Mouse (Mus musculus): ENCODE data around the gene Uhrf1. TPM values are rescaled to one million over a fixed set of nuclear protein-coding genes. Genes with fewer than 3 reads are reported as not detected.

Uhrf1 gene
- polyA plus RNA-seq, 1 experiment, result 0.65 TPM

- peaks cover 32% of the 10 kb centered on the region for H3K4me1 ChIP-seq (ENCODE audit: control insufficient read depth, insufficient read depth, low read length)
Measured at GRCm38 (mm10) chr17:56259301-56260037, 43.7 kb upstream of the Uhrf1 start.

GRCm38 (mm10) chr17:56261166-56261565, 42.0 kb upstream of the Uhrf1 start:
- H3K27ac ChIP-seq (ENCODE audit: insufficient read depth, low read length), result no peak overlapping the region

More at GRCm38 (mm10) chr17:56259301-56260037, 43.7 kb upstream of the Uhrf1 start:
- Histone ChIP-seq H3K27ac (ENCODE audit: insufficient read depth, low read length) (no peak overlapping the region), H3K4me3 (replicated peaks; ENCODE audit: insufficient read depth, low read depth, low read length) (peak overlapping the region; percentile 23), H3K27me3 (ENCODE audit: control insufficient read depth, insufficient read depth, low read length) (no peaks in the 10 kb centered on the region)
- no peak for DNase-seq
- WGBS, result 80% methylated on average over 10 of the region's 10 CpGs
- TF ChIP-seq CTCF (IDR thresholded peaks at IDR 0.05; ENCODE audit: borderline replicate concordance, insufficient read depth, low read depth, low read length), result no peak

GRCm38 (mm10) chr17:56262645-56263094, 40.5 kb upstream of the Uhrf1 start:
- WGBS, result 22% methylated on average over 3 of the region's 3 CpGs
- Histone ChIP-seq H3K4me3 (replicated peaks; ENCODE audit: insufficient read depth, low read depth, low read length) (no peak overlapping the region), H3K27ac (ENCODE audit: insufficient read depth, low read length) (no peak overlapping the region), H3K27me3 (ENCODE audit: control insufficient read depth, insufficient read depth, low read length) (no peaks in the 10 kb centered on the region), H3K4me1 (ENCODE audit: control insufficient read depth, insufficient read depth, low read length) (peaks cover 32% of the 10 kb centered on the region)
- DNase-seq, result no peak
- TF ChIP-seq POLR2A (IDR thresholded peaks at IDR 0.05; ENCODE audit: borderline replicate concordance, insufficient read depth, low read length) (no peak), CTCF (IDR thresholded peaks at IDR 0.05; ENCODE audit: borderline replicate concordance, insufficient read depth, low read depth, low read length) (no peak)

More at GRCm38 (mm10) chr17:56261166-56261565, 42.0 kb upstream of the Uhrf1 start:
- WGBS, result 25% methylated on average over 3 of the region's 3 CpGs
- TF ChIP-seq POLR2A (IDR thresholded peaks at IDR 0.05; ENCODE audit: borderline replicate concordance, insufficient read depth, low read length), result no peak
- no peak for TF ChIP-seq CTCF (IDR thresholded peaks at IDR 0.05; ENCODE audit: borderline replicate concordance, insufficient read depth, low read depth, low read length)
- Histone ChIP-seq H3K4me1 (ENCODE audit: control insufficient read depth, insufficient read depth, low read length) (peaks cover 32% of the 10 kb centered on the region), H3K4me3 (replicated peaks; ENCODE audit: insufficient read depth, low read depth, low read length) (peak overlapping the region; percentile 8), H3K27me3 (ENCODE audit: control insufficient read depth, insufficient read depth, low read length) (no peaks in the 10 kb centered on the region)
- no peak for DNase-seq

GRCm38 (mm10) chr17:56264020-56264419, 39.1 kb upstream of the Uhrf1 start:
- WGBS, result 12% methylated on average over 8 of the region's 8 CpGs
- peaks cover 26% of the 10 kb centered on the region for H3K4me1 ChIP-seq (ENCODE audit: control insufficient read depth, insufficient read depth, low read length)
- H3K4me3 ChIP-seq (replicated peaks; ENCODE audit: insufficient read depth, low read depth, low read length), result no peak overlapping the region
- TF ChIP-seq POLR2A (IDR thresholded peaks at IDR 0.05; ENCODE audit: borderline replicate concordance, insufficient read depth, low read length) (no peak), CTCF (IDR thresholded peaks at IDR 0.05; ENCODE audit: borderline replicate concordance, insufficient read depth, low read depth, low read length) (peak; percentile 90)
- H3K27me3 ChIP-seq (ENCODE audit: control insufficient read depth, insufficient read depth, low read length), result no peaks in the 10 kb centered on the region
- H3K27ac ChIP-seq (ENCODE audit: insufficient read depth, low read length), result no peak overlapping the region
- peak; percentile 75 to 81 for DNase-seq

- peaks cover 22% of the 10 kb centered on the region for H3K4me1 ChIP-seq (ENCODE audit: control insufficient read depth, insufficient read depth, low read length)
- no peak for DNase-seq
- no peak overlapping the region for H3K27ac ChIP-seq (ENCODE audit: insufficient read depth, low read length)
- no peak for TF ChIP-seq POLR2A (IDR thresholded peaks at IDR 0.05; ENCODE audit: borderline replicate concordance, insufficient read depth, low read length)
- no peak for TF ChIP-seq CTCF (IDR thresholded peaks at IDR 0.05; ENCODE audit: borderline replicate concordance, insufficient read depth, low read depth, low read length)
- no peaks in the 10 kb centered on the region for H3K27me3 ChIP-seq (ENCODE audit: control insufficient read depth, insufficient read depth, low read length)
- WGBS, result 84% methylated on average over 4 of the region's 4 CpGs
- H3K4me3 ChIP-seq (replicated peaks; ENCODE audit: insufficient read depth, low read depth, low read length), result no peak overlapping the region
Measured at GRCm38 (mm10) chr17:56265011-56265410, 38.1 kb upstream of the Uhrf1 start.

- WGBS, result 87% methylated on average over 3 of the region's 3 CpGs
- H3K27ac ChIP-seq (ENCODE audit: insufficient read depth, low read length), result no peak overlapping the region
Measured at GRCm38 (mm10) chr17:56265869-56266268, 37.3 kb upstream of the Uhrf1 start.

GRCm38 (mm10) chr17:56266271-56266670, 36.9 kb upstream of the Uhrf1 start:
- 45% methylated on average over 3 of the region's 3 CpGs for WGBS
- Histone ChIP-seq H3K4me3 (replicated peaks; ENCODE audit: insufficient read depth, low read depth, low read length) (no peak overlapping the region), H3K4me1 (ENCODE audit: control insufficient read depth, insufficient read depth, low read length) (peaks cover 16% of the 10 kb centered on the region), H3K27ac (ENCODE audit: insufficient read depth, low read length) (no peak overlapping the region), H3K27me3 (ENCODE audit: control insufficient read depth, insufficient read depth, low read length) (no peaks in the 10 kb centered on the region)
- DNase-seq, result no peak
- TF ChIP-seq POLR2A (IDR thresholded peaks at IDR 0.05; ENCODE audit: borderline replicate concordance, insufficient read depth, low read length), result no peak
- TF ChIP-seq CTCF (IDR thresholded peaks at IDR 0.05; ENCODE audit: borderline replicate concordance, insufficient read depth, low read depth, low read length), result no peak

More at GRCm38 (mm10) chr17:56265869-56266268, 37.3 kb upstream of the Uhrf1 start:
- Histone ChIP-seq H3K4me3 (replicated peaks; ENCODE audit: insufficient read depth, low read depth, low read length) (no peak overlapping the region), H3K27me3 (ENCODE audit: control insufficient read depth, insufficient read depth, low read length) (no peaks in the 10 kb centered on the region), H3K4me1 (ENCODE audit: control insufficient read depth, insufficient read depth, low read length) (peaks cover 19% of the 10 kb centered on the region)
- DNase-seq, result no peak
- TF ChIP-seq CTCF (IDR thresholded peaks at IDR 0.05; ENCODE audit: borderline replicate concordance, insufficient read depth, low read depth, low read length) (no peak), POLR2A (IDR thresholded peaks at IDR 0.05; ENCODE audit: borderline replicate concordance, insufficient read depth, low read length) (no peak)

- peaks cover 5% of the 10 kb centered on the region; the same call in 1 of the 2 replicates for H3K4me1 ChIP-seq (ENCODE audit: control insufficient read depth, insufficient read depth, low read length)
- TF ChIP-seq CTCF (IDR thresholded peaks at IDR 0.05; ENCODE audit: borderline replicate concordance, insufficient read depth, low read depth, low read length), result no peak
- peak; percentile 97; the same call in 1 of the 2 replicates for TF ChIP-seq POLR2A (IDR thresholded peaks at IDR 0.05; ENCODE audit: borderline replicate concordance, insufficient read depth, low read length)
- DNase-seq, result peak; percentile 70 to 86
- H3K4me3 ChIP-seq (replicated peaks; ENCODE audit: insufficient read depth, low read depth, low read length), result peak overlapping the region; percentile 79
- H3K27ac ChIP-seq (ENCODE audit: insufficient read depth, low read length), result peak overlapping the region; percentile 88
- 13% methylated on average over 12 of the region's 12 CpGs for WGBS
- no peaks in the 10 kb centered on the region for H3K27me3 ChIP-seq (ENCODE audit: control insufficient read depth, insufficient read depth, low read length)
Measured at GRCm38 (mm10) chr17:56269153-56269630, 33.9 kb upstream of the Uhrf1 start.

Data from cerebellum, adult 2 months (tissue).